Mouse (Mus musculus) spleen, embryonic (tissue): Measurements from ENCODE around the gene Nrd1.

ENCODE experiments used
- CTCF ChIA-PET: fragments of 350-600 bp; sonication (Branson Sonifier 250); formaldehyde crosslinking; loops from one replicate; lab custom pipeline; 2022; lab: Charles Lee

Nrd1 gene

DNA sequence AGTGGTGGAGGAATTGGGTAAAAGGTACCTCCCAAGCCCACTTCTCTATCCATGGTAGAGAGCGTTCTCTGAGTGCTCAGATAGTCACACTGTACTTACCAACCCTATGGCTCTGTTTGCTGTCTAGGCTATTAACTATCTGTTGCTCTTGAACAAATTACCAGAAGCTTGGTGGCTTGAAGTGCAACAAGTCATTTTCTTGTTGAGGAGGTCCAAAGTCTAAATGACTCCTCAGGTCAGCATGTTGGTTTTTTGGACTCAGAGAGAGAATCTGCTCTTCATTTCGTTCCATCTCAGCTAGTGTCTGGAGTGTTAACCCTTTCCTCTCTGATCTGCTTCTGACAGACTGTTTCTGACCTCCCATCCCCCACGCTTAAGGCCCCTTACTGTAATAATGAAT, 24.6 kb downstream of the Nrd1 start:
- CTCF ChIA-PET: interaction anchor here (0.7 kb wide), 1 partner anchor 146 kb away, joined by 6 read pairs; no protein-coding TSS in a partner anchor

DNA sequence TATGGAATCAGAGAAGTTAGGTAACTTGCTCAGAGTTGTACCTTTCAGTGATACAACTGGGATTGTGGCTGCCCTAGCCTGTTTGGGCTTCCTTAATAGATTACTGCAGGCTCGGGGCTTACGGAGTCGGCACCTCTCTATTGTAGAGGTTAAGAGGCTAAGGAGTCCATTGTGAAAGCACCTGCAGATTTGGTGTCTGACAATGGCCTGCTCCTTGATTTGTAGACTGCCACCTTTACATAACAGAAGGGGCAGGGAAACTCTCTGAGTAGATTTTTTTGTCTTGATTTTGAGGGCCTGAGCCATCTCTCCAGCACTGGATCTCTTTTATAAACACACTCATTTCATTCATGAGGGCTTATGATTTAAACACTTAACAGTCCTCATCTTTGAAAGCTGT, 26.1 kb downstream of the Nrd1 start:
- CTCF ChIA-PET: no interaction called here

DNA sequence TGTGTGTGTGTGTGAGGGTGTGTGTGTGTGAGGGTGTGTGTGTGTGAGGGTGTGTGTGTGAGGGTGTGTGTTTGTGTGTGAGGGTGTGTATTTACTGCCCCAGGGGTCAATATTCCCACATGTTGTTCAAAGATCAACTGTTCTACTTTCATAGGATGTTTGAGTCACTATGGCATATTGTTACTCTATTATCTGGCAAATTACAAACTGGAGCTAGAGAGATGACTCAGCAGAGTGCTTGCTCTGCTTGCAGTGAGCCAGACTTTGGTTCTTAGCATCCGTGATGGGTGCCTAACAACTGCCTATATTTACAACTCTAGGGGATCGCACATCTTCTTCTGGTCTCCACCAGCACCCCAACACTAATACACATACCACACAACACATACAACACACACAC, 29.4 kb downstream of the Nrd1 start:
- CTCF ChIA-PET: no interaction called here

DNA sequence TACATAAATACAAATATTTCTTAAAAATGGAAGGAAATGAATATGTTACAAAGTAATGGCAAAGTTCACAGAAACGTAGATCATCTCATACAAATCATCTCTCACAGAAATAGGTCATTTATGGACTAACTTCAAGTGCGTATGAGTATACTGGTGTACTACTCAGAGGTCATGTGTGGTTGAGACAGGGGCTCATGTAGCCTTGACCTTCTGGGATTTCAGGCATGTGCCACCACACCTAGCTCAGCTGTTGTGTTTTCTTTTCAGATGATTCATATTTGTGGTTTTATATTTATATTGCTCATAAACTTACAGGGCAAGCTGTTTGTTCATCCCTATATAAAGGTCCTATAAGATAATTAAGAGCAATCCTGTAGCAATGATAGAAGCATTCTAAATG, 29.8 kb downstream of the Nrd1 start:
- CTCF ChIA-PET: no interaction called here

DNA sequence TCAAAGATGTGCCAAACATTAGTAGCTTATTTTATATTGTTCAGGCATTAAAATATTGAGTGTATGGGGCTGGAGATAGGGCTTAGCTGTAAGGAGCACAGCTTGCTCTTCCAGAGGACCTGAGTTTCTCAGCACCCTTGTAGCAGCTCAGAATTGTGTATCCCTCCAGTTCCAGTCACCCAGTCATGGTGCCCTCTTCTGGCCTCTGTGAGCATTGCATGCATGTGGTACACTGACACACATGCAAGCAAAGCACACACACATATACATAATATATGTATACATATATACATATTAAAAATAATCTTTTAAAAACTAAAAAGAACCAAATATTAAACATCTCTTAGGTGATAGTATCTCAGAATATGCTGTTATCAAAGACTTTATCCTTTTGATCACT, 35.9 kb downstream of the Nrd1 start:
- CTCF ChIA-PET: interaction anchor here (0.7 kb wide), 1 partner anchor 287 kb away, joined by 4 read pairs; no protein-coding TSS in a partner anchor

DNA sequence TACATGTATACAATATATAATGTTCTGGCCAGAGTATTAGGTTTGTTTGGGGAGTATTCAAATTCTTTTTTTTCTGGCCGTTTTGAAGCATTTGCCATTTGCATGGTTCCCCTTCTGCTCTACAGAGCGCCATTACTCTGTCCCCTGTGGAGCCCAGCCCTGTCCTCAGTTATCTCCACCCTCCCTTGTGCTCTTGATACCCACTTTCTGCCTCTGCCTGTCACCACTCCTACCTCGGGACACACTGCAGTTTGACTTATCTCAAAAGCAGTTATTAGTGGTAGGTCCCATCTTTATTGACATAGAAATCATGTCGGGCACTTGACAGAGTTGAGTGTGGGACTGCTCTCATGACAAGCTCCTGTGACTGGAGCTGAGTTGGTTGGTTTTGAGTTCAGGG, 42.3 kb downstream of the Nrd1 start:
- CTCF ChIA-PET: no interaction called here

DNA sequence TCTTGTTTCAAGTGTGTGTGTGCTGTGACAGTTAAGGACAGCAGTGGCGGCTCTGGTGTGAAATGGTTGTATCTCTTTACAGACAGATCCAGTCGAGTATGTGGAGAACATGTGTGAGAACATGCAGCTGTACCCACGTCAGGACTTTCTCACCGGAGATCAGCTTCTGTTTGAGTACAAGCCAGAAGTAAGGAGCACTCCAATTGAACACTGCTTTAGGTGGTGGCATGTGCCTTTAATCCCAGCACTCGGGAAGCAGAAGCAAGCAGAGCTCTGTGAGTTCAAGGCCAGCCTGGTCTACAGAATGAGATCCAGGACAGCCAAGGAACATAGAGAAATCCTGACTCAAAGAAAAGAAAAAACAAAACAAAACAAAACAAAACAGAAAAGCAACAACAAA, 42.8 kb downstream of the Nrd1 start:
- CTCF ChIA-PET: no interaction called here

DNA sequence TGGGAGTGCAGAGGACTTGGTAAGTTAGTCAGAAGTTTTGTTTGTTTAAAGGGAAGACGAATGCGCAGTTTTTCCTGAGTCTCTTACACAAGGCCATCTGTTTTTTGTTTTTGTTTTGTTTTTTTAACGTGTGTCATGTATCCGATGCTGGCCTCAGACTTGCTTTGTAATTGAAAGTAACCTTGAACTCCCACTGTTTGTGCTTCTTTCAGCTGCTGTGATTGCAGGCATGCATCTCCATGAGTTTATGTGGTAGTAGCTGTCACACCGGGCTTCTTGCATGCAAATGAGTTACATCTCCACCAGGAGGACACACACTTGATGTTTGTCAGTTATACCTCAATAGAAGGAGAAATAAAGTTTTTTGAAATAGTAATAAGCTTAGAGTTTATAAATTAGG, 43.3 kb downstream of the Nrd1 start:
- CTCF ChIA-PET: no interaction called here

DNA sequence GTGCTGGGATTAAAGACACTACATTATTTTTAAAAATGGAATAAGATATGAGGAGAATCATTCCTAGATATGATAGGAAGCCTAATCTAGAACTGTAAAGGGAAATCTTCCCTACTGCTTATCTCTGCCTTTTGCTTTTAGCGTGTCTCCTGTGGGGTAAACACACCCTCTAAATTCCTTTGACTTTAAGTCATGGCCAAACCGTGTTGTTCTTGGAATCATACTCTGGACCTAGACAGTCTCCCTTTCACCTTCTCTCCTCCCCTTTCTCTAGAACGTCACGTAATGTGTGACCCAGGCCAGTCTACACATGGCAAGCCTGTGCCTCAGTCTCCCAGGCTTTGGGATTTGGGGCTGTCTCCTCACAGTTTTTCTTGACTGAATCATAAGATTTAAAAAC, 47.8 kb downstream of the Nrd1 start:
- CTCF ChIA-PET: no interaction called here

DNA sequence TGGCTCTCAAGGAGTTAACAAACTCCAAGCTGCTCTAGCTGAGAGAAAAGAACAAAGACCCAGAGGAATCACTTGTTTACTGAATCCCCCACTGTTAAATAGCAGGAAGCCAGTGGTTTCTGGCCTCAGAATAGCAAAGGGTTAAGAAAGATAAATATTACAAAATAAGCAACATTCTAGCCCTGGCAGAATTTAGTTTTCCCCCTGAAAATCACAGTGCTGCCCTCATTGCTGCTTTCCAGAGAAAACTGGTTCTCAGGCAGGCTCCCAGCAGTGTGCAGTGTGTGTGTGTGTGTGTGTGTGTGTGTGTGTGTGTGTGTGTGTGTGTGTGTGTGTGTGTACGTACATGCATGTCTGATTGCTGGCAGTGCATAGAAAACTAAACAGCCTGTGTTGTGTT, 51.8 kb downstream of the Nrd1 start:
- CTCF ChIA-PET: interaction anchor here (0.6 to 0.7 kb wide), 2 partner anchors 19 to 714 kb away, joined by 4 read pairs; no protein-coding TSS in a partner anchor

DNA sequence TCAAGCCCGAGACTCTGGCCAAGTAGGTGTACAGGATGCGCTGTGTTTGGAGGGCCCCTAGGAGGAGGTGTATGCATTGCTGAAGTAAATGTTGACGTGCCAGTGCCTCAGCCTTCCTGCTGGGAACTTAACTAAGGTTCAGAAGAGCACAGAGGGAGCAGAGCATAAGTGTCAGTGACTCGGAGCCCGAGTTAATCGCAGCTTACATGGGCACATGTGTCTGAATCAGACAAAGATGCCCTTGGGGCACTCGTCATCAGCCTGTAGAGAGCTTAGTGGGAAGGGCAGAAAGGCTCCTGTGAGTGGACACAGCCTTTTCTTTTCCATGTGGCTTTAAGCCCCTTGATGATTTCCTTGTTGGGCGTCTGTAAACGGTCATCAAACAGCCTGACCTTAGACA, 53.5 kb downstream of the Nrd1 start:
- CTCF ChIA-PET: no interaction called here

DNA sequence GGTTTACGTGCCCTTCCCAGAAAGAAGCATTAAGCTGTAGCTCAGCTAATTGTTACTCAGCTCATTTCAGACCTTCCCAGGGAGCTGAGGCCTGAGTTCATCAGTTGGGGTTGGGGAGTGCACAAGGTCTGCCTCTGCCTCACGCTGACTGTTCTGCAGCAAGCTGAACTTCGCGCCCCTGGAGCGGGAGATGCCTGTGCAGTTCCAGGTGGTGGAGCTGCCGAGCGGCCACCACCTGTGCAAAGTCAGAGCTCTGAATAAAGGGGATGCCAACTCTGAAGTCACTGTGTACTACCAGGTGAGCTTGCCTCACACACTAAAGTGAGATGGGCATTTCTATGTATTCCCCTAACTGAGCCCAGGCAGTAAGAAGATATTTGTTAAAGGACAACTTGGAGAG, 55.9 kb downstream of the Nrd1 start:
- CTCF ChIA-PET: no interaction called here

DNA sequence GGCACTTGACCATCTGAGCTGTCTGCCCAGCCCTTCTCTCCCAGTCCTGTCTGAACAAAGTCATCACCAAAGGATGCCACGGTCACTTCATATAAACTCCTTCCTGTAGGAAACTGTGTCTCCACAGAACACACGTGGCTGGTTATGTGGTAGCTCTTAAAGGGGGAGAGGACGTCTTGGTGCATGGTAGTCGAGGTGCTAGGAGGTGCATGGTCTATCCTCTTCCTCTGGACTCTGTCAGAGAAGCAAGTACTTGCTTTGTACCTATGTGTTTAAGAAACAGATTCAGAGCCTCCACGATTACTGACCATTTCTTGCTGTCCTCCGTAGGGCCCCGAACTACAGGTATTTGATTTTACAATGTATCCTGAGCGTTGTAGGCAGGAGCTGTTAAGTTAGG, 57.2 kb downstream of the Nrd1 start:
- CTCF ChIA-PET: no interaction called here

DNA sequence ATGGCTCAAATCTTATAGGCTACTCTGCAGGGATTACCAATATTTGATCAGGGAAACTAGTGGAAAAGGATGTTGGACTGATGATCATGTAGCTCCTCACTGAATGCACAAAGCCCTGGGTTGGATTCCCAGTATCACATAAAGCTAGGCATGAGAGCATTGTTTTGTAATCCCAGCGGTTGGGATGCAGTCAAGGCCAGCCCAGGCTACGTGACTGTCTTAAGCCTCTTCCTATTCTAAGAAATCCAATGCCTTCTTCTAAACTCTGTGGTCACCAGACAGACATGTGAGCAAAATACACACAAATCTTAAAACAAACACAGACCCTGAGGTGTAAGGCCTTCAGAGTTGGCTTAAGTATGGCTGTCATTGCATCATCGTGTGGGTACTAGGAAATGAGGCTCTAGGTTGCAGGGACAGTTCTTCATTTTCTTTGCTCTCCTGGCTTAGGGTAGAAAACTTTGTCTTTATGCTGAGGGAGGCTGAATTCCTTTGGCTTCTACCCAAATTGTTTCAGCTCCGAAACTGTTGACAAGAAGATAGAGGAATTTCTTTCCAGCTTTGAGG, 58.9 kb downstream of the Nrd1 start:
- CTCF ChIA-PET: no interaction called here

DNA sequence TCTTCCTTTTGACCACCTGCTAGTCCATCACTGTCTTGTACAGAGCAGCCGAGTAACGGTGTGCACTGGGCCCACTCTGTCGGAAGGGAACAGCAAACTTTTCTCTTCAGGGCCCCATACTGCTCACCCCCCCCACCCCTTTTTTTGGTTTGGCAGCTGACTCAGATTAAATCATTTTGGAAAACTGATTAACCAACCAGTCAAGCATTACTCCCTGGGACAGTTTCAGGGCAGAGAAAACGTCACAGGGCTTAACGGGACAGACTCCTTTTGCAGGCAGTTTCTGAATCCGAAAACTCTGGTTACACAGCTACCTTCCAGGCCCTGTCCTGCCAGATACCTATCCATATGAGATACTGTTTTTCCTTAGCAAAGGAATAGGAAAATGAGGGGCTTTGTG, 64.5 kb downstream of the Nrd1 start:
- CTCF ChIA-PET: no interaction called here

DNA sequence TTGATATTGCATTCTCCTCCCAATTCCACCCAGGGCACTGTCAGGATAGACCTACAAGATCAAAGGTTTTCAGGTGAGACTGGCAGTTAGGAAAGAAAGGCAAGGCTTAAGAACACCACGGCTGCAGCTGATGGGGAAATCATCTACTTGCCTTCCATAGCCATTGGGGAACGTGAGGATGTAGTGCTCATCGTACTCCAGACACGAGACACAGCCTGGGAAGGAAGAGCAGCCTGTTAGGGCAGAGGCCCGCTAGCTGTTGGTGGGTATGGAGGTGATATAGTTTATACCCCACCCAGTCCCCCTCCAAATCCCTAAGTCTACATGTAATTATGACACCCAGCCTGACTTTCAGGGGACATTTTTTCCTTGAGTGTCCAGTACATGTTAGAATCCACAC, 65.3 kb downstream of the Nrd1 start:
- CTCF ChIA-PET: no interaction called here

DNA sequence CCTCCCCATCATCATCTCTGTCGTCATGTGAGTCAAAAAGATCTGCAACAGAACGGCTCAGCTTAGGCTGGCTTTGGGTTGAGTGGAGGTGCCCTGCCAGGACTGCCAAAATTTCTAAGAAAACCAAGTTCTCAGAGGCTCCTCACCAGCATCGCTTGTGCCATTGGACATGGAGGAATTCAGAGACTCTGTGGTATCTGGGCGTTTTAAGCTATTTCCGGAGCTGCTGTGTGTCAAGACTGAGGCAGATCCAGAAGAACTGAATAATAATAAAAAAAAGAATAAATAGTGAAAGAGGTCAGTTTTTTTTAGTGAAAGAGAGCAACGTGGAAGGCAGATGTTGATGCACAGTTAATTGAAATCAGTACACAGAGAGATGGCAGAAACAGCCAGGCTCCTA, 72.4 kb downstream of the Nrd1 start:
- CTCF ChIA-PET: no interaction called here

DNA sequence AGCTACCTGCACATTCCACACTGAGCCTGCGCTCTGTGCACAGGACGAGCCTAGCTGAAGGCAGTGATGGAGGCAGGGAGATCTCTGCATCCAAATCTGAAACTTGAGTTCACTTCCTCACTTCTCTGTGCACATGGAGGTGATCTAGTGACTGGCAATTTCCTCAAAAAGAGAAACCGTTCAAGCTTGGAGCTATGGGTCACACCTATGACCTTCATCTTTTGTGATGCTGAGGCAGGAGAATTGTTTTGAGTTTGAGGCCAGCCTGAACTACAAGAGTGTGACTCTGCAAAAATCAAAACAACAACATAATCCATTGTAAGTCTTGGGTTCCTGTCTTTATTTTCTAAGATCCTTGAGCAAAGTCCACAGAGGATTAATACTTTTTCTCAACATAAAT, 72.8 kb downstream of the Nrd1 start:
- CTCF ChIA-PET: no interaction called here

DNA sequence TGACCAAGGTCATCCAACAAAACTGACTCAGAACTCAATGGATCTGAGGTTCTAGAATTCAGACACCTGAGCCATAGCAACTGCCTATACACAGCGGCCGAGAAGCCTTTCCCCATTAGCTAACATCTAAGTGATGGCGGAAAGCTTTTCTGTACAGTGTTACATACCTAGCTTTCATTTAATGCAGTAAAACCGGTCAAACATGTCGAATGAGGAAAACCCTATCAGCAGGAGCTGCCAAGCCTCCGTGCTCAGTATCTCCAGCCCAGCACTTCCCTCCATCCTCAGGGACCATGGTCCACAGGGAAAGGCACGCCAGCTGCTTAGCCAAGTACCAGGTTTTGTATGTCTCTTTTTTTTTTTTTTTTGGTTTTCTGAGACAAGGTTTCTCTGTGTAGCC, 78.5 kb downstream of the Nrd1 start:
- CTCF ChIA-PET: no interaction called here

DNA sequence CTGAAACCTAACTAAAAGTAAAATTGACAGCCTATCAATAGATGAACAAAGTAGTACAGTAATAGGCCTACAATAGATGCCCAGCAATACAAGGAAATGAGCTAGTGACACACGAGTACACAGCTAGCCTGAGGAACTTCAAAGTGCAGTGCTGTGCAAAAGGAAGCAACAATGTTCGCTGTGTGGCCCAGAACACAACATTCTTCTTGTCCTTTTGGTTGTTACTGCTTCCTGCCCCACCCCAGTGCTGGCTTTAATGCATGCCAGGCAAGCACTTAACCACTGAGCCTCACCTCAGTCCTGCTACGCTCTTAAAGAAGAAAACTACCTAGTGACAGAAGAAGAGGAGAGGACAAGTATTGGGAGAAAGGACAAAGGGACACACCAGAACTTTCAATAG, 79.2 kb downstream of the Nrd1 start:
- CTCF ChIA-PET: no interaction called here

DNA sequence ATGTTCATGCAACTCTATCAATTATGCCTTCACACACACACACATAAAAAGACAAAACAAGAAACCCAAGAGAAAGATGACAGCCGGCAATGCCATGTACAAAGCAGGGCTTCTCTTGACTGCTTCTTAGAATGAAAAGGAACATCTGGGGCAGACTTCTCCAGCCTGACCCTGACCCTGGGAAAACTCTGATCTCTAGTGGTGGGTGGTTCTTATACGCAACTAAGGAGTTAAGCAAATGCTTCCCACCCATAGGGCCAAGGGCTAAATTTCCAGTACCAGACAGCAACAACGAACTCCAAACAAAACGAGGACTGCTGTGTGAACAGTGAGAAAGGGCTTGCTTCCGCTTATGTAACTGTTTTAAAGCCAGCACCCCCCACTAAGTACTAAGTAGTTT, 79.7 kb downstream of the Nrd1 start:
- CTCF ChIA-PET: no interaction called here

DNA sequence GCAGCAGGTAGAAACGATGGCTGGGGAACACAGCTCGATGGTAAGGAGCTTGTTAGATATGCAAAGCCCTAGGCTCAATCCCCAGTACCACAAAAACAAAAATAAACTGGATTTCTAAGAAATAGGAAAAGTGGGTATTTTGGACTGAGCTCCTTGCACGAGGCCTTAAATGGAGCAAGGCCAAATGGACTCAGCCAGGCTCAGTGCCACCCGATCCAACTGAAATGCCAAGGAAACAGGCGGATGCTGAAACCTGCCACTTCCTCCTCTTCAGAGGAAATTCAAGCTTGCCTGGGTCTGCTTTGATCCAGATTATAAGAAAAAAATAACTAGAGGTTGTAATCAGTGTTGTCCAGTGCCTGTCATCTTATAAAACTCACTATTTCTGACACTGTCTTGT, 88.7 kb downstream of the Nrd1 start:
- CTCF ChIA-PET: no interaction called here

DNA sequence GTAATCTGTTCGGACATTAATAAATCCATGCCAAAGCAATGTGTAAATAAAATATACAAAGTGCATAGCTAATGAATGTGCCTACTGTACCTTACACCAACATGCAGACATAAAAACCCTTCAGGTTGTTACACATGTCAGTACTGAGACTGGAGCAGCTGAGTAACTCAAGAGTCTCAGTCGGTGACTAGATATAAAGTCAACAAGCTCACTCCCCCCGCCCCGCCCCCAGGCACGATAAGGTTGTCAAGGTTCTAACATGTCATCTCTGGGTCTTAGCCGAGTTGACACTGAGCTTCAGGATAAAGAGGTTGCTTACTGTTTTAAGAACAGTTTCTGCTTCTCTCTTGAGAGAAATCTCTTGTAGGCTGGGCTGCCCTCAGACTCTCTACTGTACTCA, 89.5 kb downstream of the Nrd1 start:
- CTCF ChIA-PET: no interaction called here

DNA sequence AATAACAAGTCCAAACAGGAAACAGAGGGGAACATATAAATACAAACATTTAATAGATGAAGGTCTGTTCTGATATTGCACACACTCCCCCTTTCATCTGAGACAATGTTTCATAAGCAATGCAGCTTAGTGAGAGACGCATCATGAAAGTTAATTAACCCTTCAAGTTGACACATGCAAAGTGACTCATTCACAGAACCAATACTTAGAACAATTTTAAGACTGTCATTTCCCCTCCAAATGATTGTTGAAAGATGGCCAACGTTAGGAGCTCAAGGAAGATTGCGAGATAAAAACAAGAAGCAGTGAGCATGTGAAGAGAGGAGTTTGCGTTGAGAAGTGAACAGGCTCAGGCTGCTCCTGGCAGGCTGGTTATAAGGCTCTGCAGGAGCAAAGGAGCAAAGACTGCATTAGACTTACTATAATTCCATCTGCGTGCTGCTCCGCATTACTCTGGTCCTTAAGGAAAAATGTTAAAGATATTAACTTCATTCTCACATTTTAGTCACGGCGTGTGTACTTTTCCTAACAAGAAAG, 90.9 kb downstream of the Nrd1 start:
- CTCF ChIA-PET: interaction anchor here (0.6 kb wide), 1 partner anchor 56 kb away, joined by 3 read pairs; no protein-coding TSS in a partner anchor
